Mouse (Mus musculus) Patski (cell line): ENCODE measurements at regions not wholly inside any gene's neighbourhood (a gene's known extent, or its start where the extent isn't known, plus 50 kb on each side); places are given as distances from the start of the nearest gene placed in this dataset.

Source experiments
- ATAC-seq: fragments of 100-300 bp; one replicate; pipeline ENCODE4 v1.8.0; 2021
- CTCF ChIA-PET: fragments of 350-600 bp; sonication (Branson Sonifier 250); formaldehyde crosslinking; loops from one replicate; lab custom pipeline; 2022; ENCODE audit warnings: inconsistent platforms; lab: Charles Lee
- POLR2A ChIA-PET: fragments of 350-600 bp; sonication (Branson Sonifier 250); formaldehyde crosslinking; loops from one replicate; lab custom pipeline; 2022; ENCODE audit warnings: antibody characterized with exemption, inconsistent platforms; lab: Charles Lee
- DNase-seq: peaks from one replicate; pipeline ENCODE4 v3.0.0-alpha.2; 2011; ENCODE audit warnings: low read depth, low spot score
- H3K27me3 ChIP-seq: fragments of 371-371 bp; one replicate; pipeline ENCODE4 v1.5.1; 2021
- CTCF ChIP-seq: fragments of 100-300 bp; IDR thresholded peaks from one replicate; pipeline ENCODE4 v1.5.1; 2021
- in situ Hi-C: fragments of 300-500 bp; cut with MboI; formaldehyde crosslinking; loops from 3 replicates; pipeline ENCODE4 v1.11.1; 2018; ENCODE audit warnings: low pct_unique_long_range_greater_than_20kb, mixed read lengths

GRCm38 (mm10) chr7:139781513-139781912, 52.5 kb upstream of the Adgra1 start:
- ATAC-seq (peak; percentile 91), DNase-seq (peak; percentile 88)
- TF ChIP-seq CTCF, result no peak
- in situ Hi-C loops, result no loop called here
- CTCF ChIA-PET, result interaction anchor here (1.0 to 1.8 kb wide), 5 partner anchors 10 to 78 kb away, joined by 3 to 7 read pairs (median 5); no protein-coding TSS in a partner anchor
- POLR2A ChIA-PET, result interaction anchor here (1.2 to 1.8 kb wide), 2 partner anchors 15 to 18 kb away, joined by 3 to 7 read pairs; no protein-coding TSS in a partner anchor
- H3K27me3 ChIP-seq, result no peaks in the 10 kb centered on the region
